Mouse (Mus musculus) hematopoietic stem cell, adult 5-6 weeks (primary cell): ENCODE measurements at regions not wholly inside any gene's neighbourhood (a gene's known extent, or its start where the extent isn't known, plus 50 kb on each side); places are given as distances from the start of the nearest gene placed in this dataset.
A peak's percentile ranks its signal among the peaks of the same experiment; 100 is the strongest.

ENCODE experiments used
- ATAC-seq, 2 experiments: fragments of 125-278 bp in 1 of 2; replicated peaks in 1 of 2; 2 replicates each; pipeline ENCODE4 v1.8.0; 2016 to 2017; ENCODE audit warnings: inconsistent platforms in 2 of 2, mild to moderate bottlenecking in 2 of 2, moderate number of reproducible peaks in 2 of 2, low read depth in 1 of 2, moderate TSS enrichment in 1 of 2; ENCODE audit not compliant: low FRiP score in 2 of 2, poor library complexity in 2 of 2, severe bottlenecking in 2 of 2, insufficient read depth in 1 of 2, low TSS enrichment in 1 of 2

GRCm38 (mm10) chrX:11722730-11723129 is 395.1 kb downstream of the H2al1j start:
- peak; percentile 49 to 51; a peak in 2 of 4 replicates for ATAC-seq

GRCm38 (mm10) chrX:11724718-11725117 is 397.1 kb downstream of the H2al1j start:
- ATAC-seq, result no peak

- ATAC-seq, result no peak
These were observed 399.1 kb downstream of the H2al1j start for GRCm38 (mm10) chrX:11726524-11727231.

DNA sequence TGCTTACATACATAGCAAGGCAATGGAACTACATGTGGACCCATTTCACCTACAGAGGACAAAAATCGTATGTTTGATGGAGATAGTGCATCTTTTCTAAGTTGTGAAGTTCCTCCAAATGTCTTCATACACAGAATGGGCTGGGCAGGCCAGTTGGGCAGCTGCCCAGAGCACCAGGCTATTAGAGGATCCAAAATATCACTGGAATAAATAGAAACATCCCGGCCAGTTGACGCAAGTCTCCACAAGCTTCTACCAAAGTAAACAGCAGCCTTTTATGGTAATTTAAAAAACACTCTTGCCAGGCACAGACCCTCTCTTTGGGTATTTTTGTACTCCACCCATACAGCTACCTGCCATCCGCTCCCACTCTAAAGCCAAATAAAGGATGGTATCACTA is 400.9 kb downstream of the H2al1j start:
- no peak for ATAC-seq

DNA sequence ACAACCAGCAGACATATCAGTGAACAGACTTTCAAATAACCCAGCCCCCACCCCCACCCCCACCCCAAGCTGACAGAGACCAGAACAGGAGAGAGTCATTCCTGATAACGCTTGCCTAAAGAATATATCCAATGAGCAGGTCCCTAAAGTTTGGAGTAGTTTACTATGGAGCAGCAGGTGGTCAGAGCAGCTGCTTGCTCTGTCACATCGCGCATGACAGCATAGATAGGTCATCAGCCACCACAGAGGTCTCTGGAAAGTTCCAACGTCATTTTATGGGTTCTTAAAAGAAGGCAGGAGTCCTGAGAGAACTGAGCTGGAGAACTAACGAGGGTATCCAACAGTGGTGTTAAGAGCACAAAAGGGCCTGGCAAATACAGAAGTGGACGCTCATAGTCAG is 402.4 kb downstream of the H2al1j start:
- ATAC-seq, result no peak

DNA sequence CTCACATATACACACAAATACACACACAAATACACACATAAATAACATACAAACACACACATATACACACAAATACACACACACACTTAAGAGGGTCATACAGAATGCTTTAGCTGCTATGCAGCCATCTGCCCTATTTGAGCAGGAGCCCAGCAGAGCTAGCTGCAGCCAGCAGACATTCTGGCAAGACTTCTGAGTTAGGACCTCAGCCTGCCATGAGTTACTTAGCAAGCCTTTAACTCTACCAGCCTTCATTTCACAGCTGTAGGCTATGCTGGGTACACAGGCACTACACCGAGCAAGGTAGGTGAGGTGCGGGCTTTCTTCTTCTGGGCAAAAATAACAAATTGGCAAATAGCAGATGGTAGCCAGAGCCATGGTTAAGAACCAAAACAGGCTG is 404.7 kb downstream of the H2al1j start:
- ATAC-seq, result no peak

GRCm38 (mm10) chrX:11734505-11735435 is 407.1 kb downstream of the H2al1j start:
- ATAC-seq, result no peak

GRCm38 (mm10) chrX:11735516-11736170 is 408.0 kb downstream of the H2al1j start:
- ATAC-seq, result no peak

GRCm38 (mm10) chrX:11736481-11736880 is 408.9 kb downstream of the H2al1j start:
- ATAC-seq, result no peak

- no peak for ATAC-seq
These were observed 411.9 kb downstream of the H2al1j start for GRCm38 (mm10) chrX:11739565-11739964.

GRCm38 (mm10) chrX:11745911-11746310 is 414.2 kb downstream of the Bcor start:
- no peak for ATAC-seq

DNA sequence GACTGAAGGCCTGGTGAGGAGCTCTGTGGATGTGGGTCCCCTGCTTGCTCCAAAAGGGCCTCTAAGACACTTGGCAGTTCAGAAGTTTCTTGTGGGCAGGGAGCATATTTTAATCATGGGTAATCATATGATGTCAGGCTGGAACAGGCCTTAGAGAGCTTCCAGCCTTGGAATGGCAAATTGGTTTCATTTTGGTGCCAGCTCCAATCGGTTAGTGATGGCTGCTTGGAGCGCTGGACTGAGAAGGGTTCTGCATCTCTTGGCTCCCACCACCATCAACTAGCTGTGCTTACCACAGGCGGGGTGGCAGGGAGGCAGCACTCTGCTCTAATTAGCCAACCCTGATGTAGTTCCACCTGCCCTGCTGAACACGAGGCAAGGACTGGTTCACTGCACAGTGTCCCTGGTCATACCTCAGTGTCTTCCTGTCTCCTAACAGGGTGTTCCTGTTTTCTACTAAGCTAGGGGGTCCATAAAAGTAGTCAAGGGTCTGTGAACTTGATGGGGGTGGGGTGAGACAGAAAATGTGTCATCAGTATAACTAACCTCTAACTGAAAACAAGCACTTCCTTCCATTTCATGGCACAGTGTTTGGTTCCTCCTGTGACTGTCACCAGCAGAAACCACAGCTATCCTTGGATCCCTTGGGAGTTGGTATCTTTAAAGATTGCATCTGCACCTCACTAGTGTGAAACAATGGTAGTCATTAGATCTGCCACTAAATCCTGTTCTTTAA is 412.6 kb downstream of the Bcor start:
- ATAC-seq, result no peak

- no peak for ATAC-seq
These were observed 411.9 kb downstream of the Bcor start for GRCm38 (mm10) chrX:11748278-11748677.

DNA sequence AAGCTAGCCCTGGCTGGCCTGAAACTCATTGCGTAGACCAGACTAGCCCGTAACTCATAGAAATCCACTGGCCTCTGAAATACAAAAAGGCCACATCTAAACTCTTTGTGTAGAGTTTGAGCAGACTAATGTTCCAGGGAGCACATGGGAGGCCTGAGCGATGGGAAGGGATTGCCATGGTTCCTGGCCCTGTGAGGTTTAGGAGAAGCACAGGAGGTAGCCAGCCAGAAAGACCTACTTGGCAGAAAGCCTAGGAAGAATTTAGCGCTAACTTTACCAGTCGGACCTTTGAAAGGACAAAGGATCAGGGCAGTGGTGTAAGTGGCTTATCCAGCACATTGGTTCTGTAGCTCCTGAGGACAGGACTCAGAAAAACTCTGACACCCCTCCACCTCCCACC is 407.6 kb downstream of the Bcor start:
- ATAC-seq, result no peak

GRCm38 (mm10) chrX:11752973-11753590 is 407.1 kb downstream of the Bcor start:
- peak; percentile 87 to 92 for ATAC-seq

DNA sequence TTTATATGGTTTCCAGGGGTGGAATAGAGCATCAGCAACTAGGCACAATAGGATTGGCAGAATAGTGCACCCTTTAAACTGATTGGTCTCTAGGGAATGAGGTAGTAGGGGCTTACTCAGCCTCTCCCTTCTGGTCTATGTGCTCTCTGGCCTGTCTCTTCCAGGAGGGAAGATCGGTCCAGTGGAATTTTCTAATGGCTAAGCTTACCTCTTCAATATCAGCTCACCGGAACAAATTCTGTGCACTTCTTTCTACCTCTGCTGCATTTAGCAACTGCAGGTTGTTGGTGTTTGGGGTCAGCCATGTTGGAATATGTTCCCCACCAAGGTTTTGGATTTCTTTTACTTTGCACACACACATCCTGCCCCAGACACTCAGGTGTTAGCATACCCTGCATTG is 405.1 kb downstream of the Bcor start:
- no peak for ATAC-seq
